Mouse (Mus musculus) brain, adult 2 months (tissue): ENCODE results near the gene Adamts17.

Experiments
- DNase-seq: peaks from one replicate; pipeline ENCODE4 v3.0.0; 2011; ENCODE audit warnings: low read depth, low spot score

Gene Adamts17

GRCm38 (mm10) chr7:66929263-66929662 lies 89.7 kb downstream of the Adamts17 start:
- no peak for DNase-seq

GRCm38 (mm10) chr7:66931291-66931690 lies 91.8 kb downstream of the Adamts17 start:
- no peak for DNase-seq

GRCm38 (mm10) chr7:66933251-66933650 lies 93.7 kb downstream of the Adamts17 start:
- DNase-seq, result no peak

DNA sequence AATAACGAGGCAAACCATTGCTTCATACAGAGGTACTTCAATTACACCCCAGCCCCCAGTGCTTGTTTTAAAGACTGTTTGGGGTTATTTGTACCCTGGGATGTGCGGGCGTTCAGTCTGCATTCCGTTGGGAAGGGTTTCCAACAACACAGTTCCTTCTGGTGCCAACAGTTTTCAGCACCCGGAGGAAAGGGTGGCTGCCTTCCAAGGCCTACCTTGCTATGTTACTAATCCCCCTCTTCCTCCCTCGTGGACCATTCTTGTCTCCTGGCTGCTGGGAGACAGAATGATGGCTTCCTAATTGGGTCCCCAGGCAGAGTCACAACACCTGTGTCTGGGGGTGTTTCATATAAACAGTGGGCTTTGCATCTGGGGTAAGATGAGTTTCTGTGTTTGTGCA lies 94.5 kb downstream of the Adamts17 start:
- peak; percentile 87 for DNase-seq

DNA sequence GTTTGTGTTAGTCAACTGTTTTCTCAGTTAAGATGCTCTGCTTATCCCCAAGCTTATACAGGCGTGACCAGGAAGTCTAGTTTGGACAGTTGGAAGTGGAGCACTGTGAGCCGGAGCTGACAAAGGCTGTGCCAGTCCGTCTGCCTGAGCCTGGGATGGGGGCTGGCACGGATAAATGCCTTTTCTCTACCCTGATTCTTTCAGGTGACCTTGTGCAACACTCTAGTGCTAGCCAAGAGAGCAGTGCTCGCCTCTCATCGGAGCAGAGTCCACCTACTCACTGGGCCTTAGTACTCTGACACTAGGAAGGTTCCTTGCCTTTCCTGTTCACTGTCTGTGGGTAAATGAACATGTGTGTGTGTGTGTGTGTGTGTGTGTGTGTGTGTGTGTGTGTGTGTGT lies 95.5 kb downstream of the Adamts17 start:
- DNase-seq, result no peak

DNA sequence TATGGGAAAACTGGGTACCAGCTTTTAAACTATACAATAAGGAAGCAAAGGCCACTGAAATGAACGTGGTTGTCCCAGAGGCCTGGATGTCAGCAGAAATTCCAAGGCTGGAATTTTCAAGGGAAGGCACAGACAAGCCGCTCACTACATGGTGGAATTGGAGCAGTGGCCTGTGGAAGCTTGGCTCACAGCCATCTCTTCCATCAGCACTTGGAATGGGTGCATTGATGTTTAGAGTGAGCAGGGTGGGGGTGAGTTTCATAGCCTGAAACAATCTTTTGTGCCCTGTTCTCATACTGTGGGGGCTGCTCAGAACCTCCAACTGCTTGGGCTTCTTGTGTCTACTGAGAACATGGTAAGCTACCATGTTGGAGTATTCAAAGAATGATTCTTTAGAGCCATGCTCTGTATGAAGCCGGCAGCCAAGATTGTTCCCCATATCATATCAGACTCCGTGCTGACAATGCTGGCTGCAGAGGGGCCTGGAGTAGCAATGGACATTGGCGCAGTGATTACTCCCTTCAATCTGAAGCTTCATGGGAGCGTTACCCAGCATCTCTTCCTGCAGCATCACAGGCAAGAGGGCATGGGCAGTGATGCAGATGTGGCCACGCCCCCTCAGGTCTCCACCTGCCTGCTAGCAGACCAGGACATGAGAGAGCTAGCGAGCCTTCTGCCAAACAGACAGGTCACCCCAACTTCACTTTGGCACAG lies 96.7 kb downstream of the Adamts17 start:
- peak; percentile 44 for DNase-seq

DNA sequence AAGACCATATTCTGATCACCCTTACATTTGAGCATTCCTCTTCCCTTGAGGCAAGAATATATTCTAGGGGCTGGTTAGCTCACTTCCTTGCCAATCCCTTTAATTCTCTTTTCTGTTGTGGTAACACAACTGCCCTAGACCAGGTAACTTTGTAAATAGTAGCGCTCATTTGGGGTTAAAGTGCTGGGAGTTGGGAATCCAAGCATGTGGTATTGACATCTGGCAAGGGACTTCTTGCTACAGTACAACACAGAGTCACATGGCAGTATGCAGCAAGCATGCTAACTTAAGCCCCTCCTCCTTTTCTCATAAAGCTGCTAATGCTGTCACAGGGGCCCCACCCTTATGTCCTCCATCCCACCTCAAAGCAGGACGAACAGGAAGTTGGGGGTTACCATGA lies 97.4 kb downstream of the Adamts17 start:
- DNase-seq, result no peak

DNA sequence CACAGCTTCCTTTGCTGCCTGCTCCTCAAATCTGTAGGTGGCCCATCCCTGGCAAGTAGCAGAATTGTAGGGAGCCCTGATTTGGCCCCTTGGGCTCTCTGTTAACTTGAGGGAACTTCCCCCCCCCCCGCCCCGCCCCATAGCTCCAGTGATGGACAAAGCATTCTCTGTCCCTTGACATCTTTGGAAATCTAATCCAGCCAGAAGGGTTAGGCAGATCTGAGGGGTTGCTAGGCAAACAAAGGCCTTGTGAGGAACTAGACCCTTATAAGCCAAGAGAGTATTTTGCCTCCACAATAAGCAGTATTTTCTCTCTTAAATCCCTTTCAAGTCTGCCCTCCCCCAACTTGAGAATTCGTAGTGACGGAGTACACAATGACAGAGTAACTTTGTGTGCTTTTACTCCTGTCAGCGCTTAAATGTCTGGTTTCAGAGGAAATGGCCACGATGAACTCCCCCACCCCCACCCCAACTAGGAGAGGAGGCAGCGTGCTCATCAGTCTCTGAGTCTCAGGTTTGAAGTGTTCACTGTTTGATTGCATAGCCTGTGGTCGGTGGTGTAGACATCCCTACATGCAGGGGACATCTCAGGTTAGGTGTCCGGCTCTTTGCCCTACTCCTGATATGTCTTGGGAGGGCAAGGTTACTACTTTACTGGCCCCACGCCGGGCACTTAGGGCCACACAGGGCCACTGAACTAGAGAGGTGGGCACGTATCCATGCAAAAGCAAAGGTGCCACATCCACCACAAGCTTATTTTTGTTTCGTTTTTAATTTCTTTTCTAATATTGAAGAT lies 99.7 kb downstream of the Adamts17 start:
- no peak for DNase-seq

DNA sequence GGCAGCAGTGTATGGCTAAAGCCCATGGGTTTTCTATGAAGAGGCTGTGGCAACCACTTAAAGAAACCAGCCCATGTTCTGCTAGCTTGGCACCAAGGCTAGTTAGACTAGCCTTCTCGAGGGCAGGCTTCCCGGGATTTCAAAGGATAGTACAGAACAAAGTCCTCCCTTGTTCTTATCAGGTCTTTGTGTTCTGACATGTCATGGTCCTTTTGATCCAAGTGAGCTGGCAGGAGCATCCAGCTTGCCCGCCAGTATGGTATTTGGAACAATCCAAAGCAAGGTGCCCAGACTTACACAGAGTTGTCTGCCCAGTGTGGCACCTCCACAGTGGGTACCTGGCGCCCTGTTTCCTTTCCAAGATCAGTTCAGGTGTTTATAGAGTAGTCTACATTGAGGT lies 101.2 kb downstream of the Adamts17 start:
- DNase-seq, result no peak

DNA sequence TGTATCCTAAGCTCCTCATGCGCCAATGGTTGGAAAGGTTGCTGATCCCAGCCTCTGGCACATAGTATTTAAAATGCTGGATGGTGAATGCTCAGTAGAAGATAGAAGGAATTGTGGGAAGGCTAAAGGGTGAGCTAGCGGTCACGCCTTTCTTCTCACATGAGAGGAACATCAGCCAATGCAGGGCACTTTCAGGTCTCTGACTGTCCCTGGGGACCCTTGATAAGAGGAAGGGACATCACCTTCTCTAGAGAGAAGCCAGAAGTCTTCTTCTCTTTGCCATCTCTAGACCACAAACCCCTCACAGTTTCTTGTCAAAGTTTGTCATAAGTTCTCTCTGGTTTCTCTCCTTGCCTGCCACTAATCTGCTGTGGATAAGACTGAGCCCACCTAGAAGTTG lies 109.5 kb downstream of the Adamts17 start:
- DNase-seq, result no peak

DNA sequence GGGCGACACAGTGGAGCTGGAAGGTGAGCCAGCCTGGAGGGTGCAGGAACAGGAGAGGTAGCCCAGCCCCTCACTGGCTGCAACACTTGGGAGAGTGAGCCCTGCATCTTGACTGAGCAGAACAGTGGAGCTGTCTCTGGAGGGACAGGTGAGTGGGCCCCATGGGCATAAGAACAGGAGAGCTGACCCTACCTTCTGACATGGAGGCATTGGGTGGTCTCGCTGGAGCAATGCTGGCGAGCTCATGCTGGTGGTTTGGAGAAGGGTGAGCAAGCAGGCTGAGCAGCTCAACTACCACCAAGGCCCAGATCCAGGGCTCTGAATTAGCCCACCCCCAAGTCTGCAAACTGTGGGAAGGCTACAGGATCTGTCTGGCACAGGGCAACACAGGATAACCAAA lies 113.4 kb downstream of the Adamts17 start:
- no peak for DNase-seq

DNA sequence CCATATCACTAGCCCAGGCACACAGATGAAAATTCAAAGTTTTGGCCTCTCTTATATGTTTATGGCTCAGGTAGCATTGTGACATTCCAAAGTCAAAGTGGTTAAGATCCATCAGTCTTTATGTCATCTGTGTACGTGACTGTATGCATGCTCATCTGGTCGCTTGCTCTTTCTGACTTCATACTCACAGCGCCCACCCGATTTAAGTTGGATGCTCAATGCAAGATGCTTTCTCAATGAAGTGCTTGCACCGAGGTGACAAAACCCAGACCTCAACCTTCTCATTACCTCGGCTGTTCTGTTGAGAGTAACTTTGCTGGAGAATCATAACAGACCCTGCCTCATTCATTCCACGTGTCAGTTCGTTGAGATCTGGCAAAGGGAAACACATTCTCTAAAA lies 114.5 kb downstream of the Adamts17 start:
- DNase-seq, result no peak

GRCm38 (mm10) chr7:66954723-66955122 lies 115.2 kb downstream of the Adamts17 start:
- DNase-seq, result no peak

DNA sequence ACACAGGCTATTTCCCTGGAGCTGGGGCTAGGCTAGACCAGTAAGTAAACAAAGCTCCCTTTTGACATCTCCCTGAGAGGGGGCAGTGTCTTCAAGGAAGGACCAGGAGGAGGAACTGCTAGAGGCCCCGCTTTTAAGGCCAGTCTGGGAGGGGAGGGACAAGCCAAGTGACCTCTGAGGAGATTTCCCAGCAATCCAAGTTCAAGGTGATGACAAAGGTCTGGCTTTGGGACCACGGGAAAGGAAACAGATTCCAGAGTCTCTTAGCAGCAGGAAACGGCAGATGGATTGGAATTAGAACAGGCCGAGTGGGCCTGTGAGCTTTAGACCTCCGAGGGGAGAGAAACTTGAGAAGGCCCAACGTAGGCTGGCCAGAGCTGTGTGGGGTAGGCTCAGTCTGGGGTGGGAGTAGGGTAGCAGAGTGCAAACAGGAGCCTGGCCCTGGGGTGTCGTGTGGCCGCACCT lies 116.0 kb downstream of the Adamts17 start:
- DNase-seq, result no peak

- no peak for DNase-seq
Observed at GRCm38 (mm10) chr7:66955978-66956377, 116.4 kb downstream of the Adamts17 start.

- DNase-seq, result no peak
Observed at GRCm38 (mm10) chr7:66957764-66958163, 118.2 kb downstream of the Adamts17 start.

DNA sequence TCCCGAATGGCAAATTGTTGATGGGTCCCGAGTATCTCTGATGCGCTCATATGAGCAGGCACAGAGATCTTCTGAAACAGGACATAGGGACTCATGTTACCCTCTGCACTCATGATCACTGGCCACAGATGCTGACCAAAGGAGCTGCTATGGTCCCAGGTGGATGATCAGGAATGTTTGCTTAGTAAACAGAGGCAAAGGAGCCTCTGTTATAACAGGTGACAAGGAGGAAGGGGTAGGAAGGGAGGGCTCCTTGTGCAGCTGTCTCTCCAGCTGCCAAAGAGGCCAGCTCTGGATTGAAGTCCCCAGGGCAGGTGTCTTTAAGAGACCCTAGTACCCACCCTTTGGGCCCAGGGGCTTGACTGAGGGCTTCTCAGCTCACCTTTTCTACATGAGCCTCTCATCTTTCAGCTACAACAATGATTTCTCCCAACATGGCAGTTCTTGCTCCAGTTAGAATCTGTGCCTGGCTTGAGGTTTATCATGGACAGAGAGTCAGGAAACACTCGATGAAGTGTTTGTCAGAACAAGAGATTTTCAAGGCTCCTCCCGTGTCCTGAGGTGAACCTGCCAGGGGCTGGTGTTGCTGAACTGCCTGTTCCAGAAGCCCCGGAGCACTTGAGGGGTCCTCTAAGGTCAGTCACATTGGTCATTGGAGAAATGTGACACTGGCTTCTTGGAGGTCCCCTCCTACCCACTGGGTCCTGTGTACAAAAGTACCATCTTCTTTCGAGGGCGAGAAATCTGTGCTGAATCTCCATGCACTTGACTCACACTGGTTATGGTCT lies 120.9 kb downstream of the Adamts17 start:
- DNase-seq, result no peak

- peak; percentile 31 for DNase-seq
Observed at GRCm38 (mm10) chr7:66962736-66963135, 123.2 kb downstream of the Adamts17 start.

GRCm38 (mm10) chr7:66963541-66963940 lies 124.0 kb downstream of the Adamts17 start:
- DNase-seq, result no peak

GRCm38 (mm10) chr7:66966541-66967205 lies 127.1 kb downstream of the Adamts17 start:
- no peak for DNase-seq

- no peak for DNase-seq
Observed at GRCm38 (mm10) chr7:66967206-66967919, 127.8 kb downstream of the Adamts17 start.
